Mouse (Mus musculus) embryonic fibroblast, embryonic 13.5 days (primary cell): ENCODE data around the gene Nwd1. TPM values are rescaled to one million over a fixed set of nuclear protein-coding genes. Genes with fewer than 3 reads are reported as not detected.
A peak's percentile ranks its signal among the peaks of the same experiment; 100 is the strongest.

Experiments used
- H3K27ac ChIP-seq: 2 replicates; pipeline ENCODE4 v1.5.1; 2012; ENCODE audit warnings: low read length, control low read depth, inconsistent platforms; ENCODE audit not compliant: insufficient read depth
- H3K4me1 ChIP-seq: 2 replicates; pipeline ENCODE4 v1.6.1; 2011; ENCODE audit warnings: low read length; ENCODE audit not compliant: control insufficient read depth, insufficient read depth
- H3K4me3 ChIP-seq: 2 replicates; pipeline ENCODE4 v1.5.1; 2011; ENCODE audit warnings: mild to moderate bottlenecking, control low read depth, low read length; ENCODE audit not compliant: insufficient read depth
- CTCF ChIP-seq: IDR thresholded peaks from 2 replicates; pipeline ENCODE4 v1.5.1; 2011; ENCODE audit warnings: mild to moderate bottlenecking, control low read depth, low read length, moderate library complexity, borderline replicate concordance; ENCODE audit not compliant: insufficient read depth
- POLR2A ChIP-seq: IDR thresholded peaks from 2 replicates; pipeline ENCODE4 v1.6.1; 2011; ENCODE audit warnings: low read depth, mild to moderate bottlenecking, control low read depth, low read length, moderate library complexity
- polyA plus RNA-seq: library from polyadenylated mRNA; stranded (reverse); fragments of >200 nt; gene quantifications from 2 replicates; pipeline ENCODE4 v1.2.4, GENCODE M21; 2011; ENCODE audit warnings: low read depth; ENCODE audit not compliant: missing spikeins, insufficient read length

The Nwd1 gene
- polyA plus RNA-seq, 1 experiment: not detected

- H3K4me3 ChIP-seq: no peak overlapping the region
- no peak overlapping the region for H3K27ac ChIP-seq
- H3K4me1 ChIP-seq: no peaks in the 10 kb centered on the region
- TF ChIP-seq POLR2A (no peak), CTCF (no peak)
Observed at GRCm38 (mm10) chr8:72698349-72698926, 51.9 kb downstream of the Nwd1 start.

- H3K4me3 ChIP-seq: no peak overlapping the region
- no peaks in the 10 kb centered on the region for H3K4me1 ChIP-seq
- H3K27ac ChIP-seq: no peak overlapping the region
- TF ChIP-seq POLR2A (no peak), CTCF (no peak)
Observed at GRCm38 (mm10) chr8:72712569-72712968, 66.1 kb downstream of the Nwd1 start.

GRCm38 (mm10) chr8:72716594-72716993, 70.1 kb downstream of the Nwd1 start:
- no peak for TF ChIP-seq CTCF
- no peak for TF ChIP-seq POLR2A
- Histone ChIP-seq H3K4me3 (no peak overlapping the region), H3K4me1 (no peaks in the 10 kb centered on the region), H3K27ac (no peak overlapping the region)

- H3K4me1 ChIP-seq: peaks cover 2% of the 10 kb centered on the region; the same call in 1 of the 2 replicates
- no peak overlapping the region for H3K27ac ChIP-seq
- no peak for TF ChIP-seq CTCF
- TF ChIP-seq POLR2A: no peak
- H3K4me3 ChIP-seq: no peak overlapping the region
Observed at GRCm38 (mm10) chr8:72720541-72720940, 74.0 kb downstream of the Nwd1 start.

GRCm38 (mm10) chr8:72722769-72723650, 76.5 kb downstream of the Nwd1 start, which contains the start of gene Sin3b:
TSS of gene Sin3b (plus strand) at chr8:72723285.
- no peak for TF ChIP-seq CTCF
- peak; percentile 95 for TF ChIP-seq POLR2A
- peak within 1 kb of the TSS; percentile 64 for H3K4me3 ChIP-seq
- H3K27ac ChIP-seq: no peak within 1 kb of the TSS
- H3K4me1 ChIP-seq: peaks cover 2% of the 10 kb centered on the region; the same call in 1 of the 2 replicates

GRCm38 (mm10) chr8:72723651-72724001, 77.1 kb downstream of the Nwd1 start:
- Histone ChIP-seq H3K4me3 (peak overlapping the region; percentile 64), H3K27ac (no peak overlapping the region), H3K4me1 (peaks cover 2% of the 10 kb centered on the region; the same call in 1 of the 2 replicates)
- TF ChIP-seq CTCF: no peak
- TF ChIP-seq POLR2A: no peak

- TF ChIP-seq POLR2A: no peak
- TF ChIP-seq CTCF: no peak
- no peak overlapping the region for H3K4me3 ChIP-seq
- H3K27ac ChIP-seq: no peak overlapping the region
- peaks cover 2% of the 10 kb centered on the region; the same call in 1 of the 2 replicates for H3K4me1 ChIP-seq
Observed at GRCm38 (mm10) chr8:72728636-72729035, 82.1 kb downstream of the Nwd1 start.

- Histone ChIP-seq H3K27ac (no peak overlapping the region), H3K4me3 (no peak overlapping the region), H3K4me1 (no peaks in the 10 kb centered on the region)
- TF ChIP-seq CTCF (no peak), POLR2A (no peak)
Observed at GRCm38 (mm10) chr8:72735001-72735400, 88.5 kb downstream of the Nwd1 start.

GRCm38 (mm10) chr8:72736868-72737267, 90.4 kb downstream of the Nwd1 start:
- Histone ChIP-seq H3K27ac (no peak overlapping the region), H3K4me3 (no peak overlapping the region), H3K4me1 (no peaks in the 10 kb centered on the region)
- TF ChIP-seq POLR2A (no peak), CTCF (no peak)

GRCm38 (mm10) chr8:72746061-72746460, 99.5 kb downstream of the Nwd1 start:
- no peak overlapping the region for H3K27ac ChIP-seq
- no peaks in the 10 kb centered on the region for H3K4me1 ChIP-seq
- TF ChIP-seq CTCF: peak; percentile 82; the same call in 1 of the 2 replicates
- TF ChIP-seq POLR2A: no peak
- no peak overlapping the region for H3K4me3 ChIP-seq
